Mouse (Mus musculus): Measurements from ENCODE around the gene Cntrl.

DNA sequence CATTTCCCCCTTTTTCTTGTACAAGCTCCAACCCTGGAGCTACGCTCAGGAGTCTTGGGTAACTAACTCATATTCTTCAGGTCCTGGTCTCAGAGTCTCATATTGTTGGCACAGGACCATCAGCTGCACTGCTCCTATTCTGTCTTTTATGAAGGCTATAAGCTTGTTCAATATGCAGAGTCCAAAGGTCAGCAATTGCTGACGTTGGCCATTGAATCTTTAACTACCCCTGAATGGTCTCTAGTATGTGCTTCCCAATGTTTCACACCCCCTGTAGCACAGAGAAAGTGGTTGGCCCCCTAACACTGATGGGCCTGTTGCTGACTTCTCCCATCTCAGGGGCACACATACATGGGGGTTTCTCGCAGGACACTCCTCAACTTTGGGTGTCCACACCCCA lies 35.0 kb upstream of the Cntrl start:
- TF ChIP-seq CTCF (IDR thresholded peaks at IDR 0.05; ENCODE audit: low read depth) (no peak), EP300 (optimal IDR thresholded peaks at IDR 0.05) (no peak)

Data from stomach, postnatal 0 days (tissue).